Mouse (Mus musculus): Measurements from ENCODE around the gene Ly6g6f.

Gene Ly6g6f

GRCm38 (mm10) chr17:35105740-35106389 is 20.5 kb upstream of the Ly6g6f start:
- peak; percentile 53 for DNase-seq (ENCODE audit: low spot score)

GRCm38 (mm10) chr17:35104754-35105153 is 19.3 kb upstream of the Ly6g6f start:
- no peak for DNase-seq (ENCODE audit: low spot score)

- DNase-seq (ENCODE audit: low spot score), result no peak
These were observed 18.7 kb upstream of the Ly6g6f start for GRCm38 (mm10) chr17:35104079-35104478.

- DNase-seq (ENCODE audit: low spot score), result no peak
These were observed 17.8 kb upstream of the Ly6g6f start for GRCm38 (mm10) chr17:35103221-35103690.

- DNase-seq (ENCODE audit: low spot score), result no peak
These were observed 16.9 kb upstream of the Ly6g6f start for GRCm38 (mm10) chr17:35102299-35102698.

GRCm38 (mm10) chr17:35101161-35101560 is 15.8 kb upstream of the Ly6g6f start:
- DNase-seq (ENCODE audit: low spot score), result no peak

GRCm38 (mm10) chr17:35100196-35100765 is 14.9 kb upstream of the Ly6g6f start:
- DNase-seq (ENCODE audit: low spot score), result no peak

GRCm38 (mm10) chr17:35097164-35097655 is 11.8 kb upstream of the Ly6g6f start:
- DNase-seq (ENCODE audit: low spot score), result no peak

- DNase-seq (ENCODE audit: low spot score), result no peak
These were observed 11.2 kb upstream of the Ly6g6f start for GRCm38 (mm10) chr17:35096597-35096996.

GRCm38 (mm10) chr17:35094475-35095365 is 9.3 kb upstream of the Ly6g6f start:
- no peak for DNase-seq (ENCODE audit: low spot score)

GRCm38 (mm10) chr17:35092403-35093198 is 7.2 kb upstream of the Ly6g6f start:
- no peak for DNase-seq (ENCODE audit: low spot score)

- DNase-seq (ENCODE audit: low spot score), result no peak
These were observed 4.9 kb upstream of the Ly6g6f start for GRCm38 (mm10) chr17:35090166-35090932.

GRCm38 (mm10) chr17:35088825-35089644 is 3.6 kb upstream of the Ly6g6f start, which contains the start of gene Abhd16a:
Abhd16a (plus strand) TSS chr17:35089263.
- peak; percentile 92 for DNase-seq (ENCODE audit: low spot score)

GRCm38 (mm10) chr17:35088151-35088550 is 2.7 kb upstream of the Ly6g6f start:
- DNase-seq (ENCODE audit: low spot score), result no peak

GRCm38 (mm10) chr17:35083929-35084497 is 1.4 kb downstream of the Ly6g6f start:
- no peak for DNase-seq (ENCODE audit: low spot score)

- no peak for DNase-seq (ENCODE audit: low spot score)
These were observed 2.4 kb downstream of the Ly6g6f start for GRCm38 (mm10) chr17:35082841-35083576.

GRCm38 (mm10) chr17:35080710-35081109 is 4.7 kb downstream of the Ly6g6f start:
- no peak for DNase-seq (ENCODE audit: low spot score)

- DNase-seq (ENCODE audit: low spot score), result no peak
These were observed 5.2 kb downstream of the Ly6g6f start for GRCm38 (mm10) chr17:35080248-35080647.

GRCm38 (mm10) chr17:35079778-35080177 is 5.6 kb downstream of the Ly6g6f start:
- DNase-seq (ENCODE audit: low spot score), result no peak
